Mouse (Mus musculus) left cerebral cortex, postnatal 36 days (tissue): Measurements from ENCODE around the gene Vps52. TPM values are rescaled to one million over a fixed set of nuclear protein-coding genes. Genes with fewer than 3 reads are reported as not detected.

Experiments
- DNase-seq, 2 experiments: peaks; one replicate each; pipeline ENCODE4 v3.0.0; 2021 to 2022; ENCODE audit warnings: low spot score in 2 of 2, mixed read lengths in 1 of 2
- intact Hi-C: fragments of 180-260 bp; cut with DNase I; formaldehyde crosslinking; loops from one replicate; pipeline ENCODE4 v1.15.1; 2025
- total RNA-seq, 2 experiments: library from RNA; stranded (reverse); gene quantifications; 2 replicates each; pipeline ENCODE4 v1.2.3; 2021

Vps52 gene
- total RNA-seq, 2 experiments from 2014 or later: 84.5 to 87.0 TPM

GRCm38 (mm10) chr17:33919351-33920281 is 36.0 kb upstream of the Vps52 start:
- DNase-seq: peak; percentile 39 to 47
- intact Hi-C loops: loop anchor here (2.0 kb wide), 1 partner anchor 23 kb away; no protein-coding TSS in a partner anchor

GRCm38 (mm10) chr17:33920282-33921097 is 35.1 kb upstream of the Vps52 start:
- intact Hi-C loops: loop anchor here (2.0 kb wide), 1 partner anchor 24 kb away; no protein-coding TSS in a partner anchor
- DNase-seq: peak; percentile 68 to 74

GRCm38 (mm10) chr17:33921361-33921760 is 34.3 kb upstream of the Vps52 start:
- no peak for DNase-seq
- intact Hi-C loops: loop anchor here (2.0 kb wide), 1 partner anchor 25 kb away; no protein-coding TSS in a partner anchor

- intact Hi-C loops: no loop called here
- DNase-seq: no peak
Observed at GRCm38 (mm10) chr17:33924577-33925283, 30.9 kb upstream of the Vps52 start.

- no peak for DNase-seq
- intact Hi-C loops: no loop called here
Observed at GRCm38 (mm10) chr17:33925406-33926116, 30.1 kb upstream of the Vps52 start.

- DNase-seq: no peak
- intact Hi-C loops: no loop called here
Observed at GRCm38 (mm10) chr17:33926207-33926932, 29.2 kb upstream of the Vps52 start.

- intact Hi-C loops: no loop called here
- DNase-seq: no peak
Observed at GRCm38 (mm10) chr17:33928251-33928947, 27.2 kb upstream of the Vps52 start.

- peak; percentile 93 to 95 for DNase-seq
- intact Hi-C loops: loop anchor here (10.0 kb wide), 1 partner anchor 915 kb away; no protein-coding TSS in a partner anchor
Observed at GRCm38 (mm10) chr17:33929371-33930279, 26.0 kb upstream of the Vps52 start, which contains the start of gene Rgl2. TSS of gene Rgl2 (plus strand) at chr17:33929543.

GRCm38 (mm10) chr17:33930280-33931158 is 25.1 kb upstream of the Vps52 start:
- peak; percentile 71 to 73 for DNase-seq
- intact Hi-C loops: loop anchor here (10.0 kb wide), 1 partner anchor 914 kb away; no protein-coding TSS in a partner anchor

GRCm38 (mm10) chr17:33931159-33931866 is 24.3 kb upstream of the Vps52 start:
- intact Hi-C loops: loop anchor here (10.0 kb wide), 1 partner anchor 913 kb away; no protein-coding TSS in a partner anchor
- DNase-seq: no peak

- no peak for DNase-seq
- intact Hi-C loops: loop anchor here (10.0 kb wide), 1 partner anchor 913 kb away; no protein-coding TSS in a partner anchor
Observed at GRCm38 (mm10) chr17:33931947-33932346, 23.7 kb upstream of the Vps52 start.

GRCm38 (mm10) chr17:33932448-33932847 is 23.2 kb upstream of the Vps52 start:
- intact Hi-C loops: loop anchor here (10.0 kb wide), 1 partner anchor 912 kb away; no protein-coding TSS in a partner anchor
- no peak for DNase-seq

- no peak for DNase-seq
- intact Hi-C loops: loop anchor here (10.0 kb wide), 1 partner anchor 912 kb away; no protein-coding TSS in a partner anchor
Observed at GRCm38 (mm10) chr17:33932970-33933369, 22.6 kb upstream of the Vps52 start.

- intact Hi-C loops: loop anchor here (10.0 kb wide), 1 partner anchor 909 kb away; no protein-coding TSS in a partner anchor
- no peak for DNase-seq
Observed at GRCm38 (mm10) chr17:33935422-33936055, 20.1 kb upstream of the Vps52 start.
